Mouse (Mus musculus) CH12.LX (cell line): Measurements from ENCODE around the gene Nr0b2. TPM values are rescaled to one million over a fixed set of nuclear protein-coding genes. Genes with fewer than 3 reads are reported as not detected.

ENCODE experiments used
- DNase-seq: peaks from one replicate; pipeline ENCODE4 v3.0.0-alpha.2; 2013; ENCODE audit errors: extremely low read depth
- H3K27ac ChIP-seq: 2 replicates; pipeline ENCODE4 v1.5.1; 2012; ENCODE audit warnings: low read depth, mild to moderate bottlenecking, control low read depth, moderate library complexity; ENCODE audit not compliant: insufficient read depth
- H3K27me3 ChIP-seq: replicated peaks from 2 replicates; pipeline ENCODE3; 2012; ENCODE audit warnings: inconsistent platforms
- H3K36me3 ChIP-seq, 2 experiments: replicated peaks in 1 of 2; 2 replicates each; pipeline versions ENCODE3 to v1.6.1; 2012; ENCODE audit warnings: inconsistent platforms in 1 of 2, low read length in 1 of 2, mild to moderate bottlenecking in 1 of 2, mixed read lengths in 1 of 2, moderate library complexity in 1 of 2; ENCODE audit not compliant: control insufficient read depth in 1 of 2, insufficient read depth in 1 of 2
- H3K4me1 ChIP-seq, 2 experiments: 2 replicates each; pipeline ENCODE4 v1.6.1; 2012; ENCODE audit warnings: inconsistent platforms in 1 of 2, moderate library complexity in 1 of 2; ENCODE audit not compliant: insufficient read depth in 2 of 2, control insufficient read depth in 1 of 2
- H3K4me2 ChIP-seq: 2 replicates; pipeline ENCODE4 v1.6.1; 2012; ENCODE audit warnings: low read depth, mild to moderate bottlenecking, control low read depth; ENCODE audit not compliant: poor library complexity, insufficient read depth, severe bottlenecking
- H3K4me3 ChIP-seq, 3 experiments: fragments of 150-350 bp in 1 of 3; sonication (generic) in 1 of 3; replicated peaks in 1 of 3; 2 replicates each; pipeline versions ENCODE3 to v1.5.1; 2011 to 2012; ENCODE audit warnings: low read depth in 2 of 3, low read length in 2 of 3, mild to moderate bottlenecking in 2 of 3, moderate library complexity in 2 of 3, control low read depth in 1 of 3, improper control_type of control experiment in 1 of 3, inconsistent platforms in 1 of 3, mixed read lengths in 1 of 3; ENCODE audit not compliant: poor library complexity in 1 of 3
- H3K79me2 ChIP-seq: replicated peaks from 2 replicates; pipeline ENCODE4 v1.6.1; 2012; ENCODE audit warnings: mild to moderate bottlenecking, moderate library complexity; ENCODE audit not compliant: control insufficient read depth, poor library complexity, insufficient read depth, severe bottlenecking; ENCODE audit errors: extremely low read depth
- H3K9ac ChIP-seq: 2 replicates; pipeline ENCODE4 v1.6.1; 2012; ENCODE audit warnings: low read depth, mild to moderate bottlenecking, control low read depth, moderate library complexity; ENCODE audit not compliant: insufficient read depth
- H3K9me3 ChIP-seq: replicated peaks from 2 replicates; pipeline ENCODE3; 2012; ENCODE audit warnings: low read length, inconsistent platforms, mixed read lengths
- CHD1 ChIP-seq: IDR thresholded peaks from 2 replicates; pipeline ENCODE4 v1.6.1; 2012; ENCODE audit warnings: low read depth, low read length, improper control_type of control experiment, inconsistent platforms
- CHD2 ChIP-seq: IDR thresholded peaks from 2 replicates; pipeline ENCODE4 v1.6.1; 2011; ENCODE audit warnings: low read length, improper control_type of control experiment
- CTCF ChIP-seq, 2 experiments: IDR thresholded peaks in 1 of 2; conservative IDR thresholded peaks in 1 of 2; 2 replicates each; pipeline ENCODE4 v1.5.1; 2011 to 2012; ENCODE audit warnings: low read depth in 2 of 2, low read length in 2 of 2, improper control_type of control experiment in 1 of 2, inconsistent platforms in 1 of 2, mild to moderate bottlenecking in 1 of 2, moderate library complexity in 1 of 2
- E2F4 ChIP-seq: IDR thresholded peaks from 2 replicates; pipeline ENCODE4 v1.6.1; 2011; ENCODE audit warnings: low read depth, low read length, improper control_type of control experiment; ENCODE audit not compliant: insufficient replicate concordance
- ELF1 ChIP-seq: IDR thresholded peaks from 2 replicates; pipeline ENCODE4 v1.6.1; 2014; ENCODE audit warnings: low read depth, mild to moderate bottlenecking, inconsistent platforms, low read length, improper control_type of control experiment
- ETS1 ChIP-seq: conservative IDR thresholded peaks from 2 replicates; pipeline ENCODE4 v1.6.1; 2012; ENCODE audit warnings: low read depth, mild to moderate bottlenecking, inconsistent platforms, low read length, improper control_type of control experiment, moderate library complexity
- GABPA ChIP-seq: IDR thresholded peaks from 2 replicates; pipeline ENCODE4 v1.6.1; 2012; ENCODE audit warnings: low read depth, low read length, improper control_type of control experiment, inconsistent platforms; ENCODE audit not compliant: insufficient replicate concordance
- HCFC1 ChIP-seq: IDR thresholded peaks from 2 replicates; pipeline ENCODE4 v1.6.1; 2012; ENCODE audit warnings: low read depth, mild to moderate bottlenecking, inconsistent platforms, low read length, improper control_type of control experiment
- IRF4 ChIP-seq: IDR thresholded peaks from 2 replicates; pipeline ENCODE4 v1.6.1; 2014; ENCODE audit warnings: low read depth, mild to moderate bottlenecking, inconsistent platforms, low read length, improper control_type of control experiment
- JUND ChIP-seq: conservative IDR thresholded peaks from 2 replicates; pipeline ENCODE4 v1.6.1; 2011; ENCODE audit warnings: low read depth, low read length, improper control_type of control experiment
- KAT2A ChIP-seq: IDR thresholded peaks from 2 replicates; pipeline ENCODE4 v1.6.1; 2012; ENCODE audit warnings: low read length, improper control_type of control experiment, inconsistent platforms; ENCODE audit not compliant: insufficient replicate concordance
- MAX ChIP-seq: IDR thresholded peaks from 2 replicates; pipeline ENCODE4 v1.6.1; 2011; ENCODE audit warnings: low read length, improper control_type of control experiment
- MEF2A ChIP-seq: IDR thresholded peaks from 2 replicates; pipeline ENCODE4 v1.6.1; 2014; ENCODE audit warnings: low read depth, mild to moderate bottlenecking, inconsistent platforms, low read length, improper control_type of control experiment, borderline replicate concordance
- MXI1 ChIP-seq: IDR thresholded peaks from 2 replicates; pipeline ENCODE4 v1.6.1; 2011; ENCODE audit warnings: mild to moderate bottlenecking, low read depth, low read length, improper control_type of control experiment
- MYC ChIP-seq: IDR thresholded peaks from 2 replicates; pipeline ENCODE4 v1.6.1; 2011; ENCODE audit warnings: low read depth, mild to moderate bottlenecking, improper control_type of control experiment, low read length
- NRF1 ChIP-seq: IDR thresholded peaks from 2 replicates; pipeline ENCODE4 v1.6.1; 2014; ENCODE audit warnings: low read depth, mild to moderate bottlenecking, inconsistent platforms, low read length, improper control_type of control experiment, moderate library complexity
- POLR2AphosphoS2 ChIP-seq: IDR thresholded peaks from 2 replicates; pipeline ENCODE4 v1.6.1; 2011; ENCODE audit warnings: low read depth, low read length, improper control_type of control experiment
- RAD21 ChIP-seq: IDR thresholded peaks from 2 replicates; pipeline ENCODE4 v1.6.1; 2011; ENCODE audit warnings: low read depth, mild to moderate bottlenecking, low read length, improper control_type of control experiment, moderate library complexity
- RCOR1 ChIP-seq: conservative IDR thresholded peaks from 2 replicates; pipeline ENCODE4 v1.6.1; 2012; ENCODE audit warnings: low read depth, mild to moderate bottlenecking, inconsistent platforms, low read length, improper control_type of control experiment
- SIN3A ChIP-seq: IDR thresholded peaks from 2 replicates; pipeline ENCODE4 v1.6.1; 2012; ENCODE audit warnings: low read length, improper control_type of control experiment, inconsistent platforms
- SMC3 ChIP-seq: IDR thresholded peaks from 2 replicates; pipeline ENCODE4 v1.6.1; 2011; ENCODE audit warnings: low read depth, low read length, improper control_type of control experiment
- TBP ChIP-seq: conservative IDR thresholded peaks from 2 replicates; pipeline ENCODE4 v1.6.1; 2011; ENCODE audit warnings: low read depth, low read length, improper control_type of control experiment
- UBTF ChIP-seq: IDR thresholded peaks from 2 replicates; pipeline ENCODE4 v1.6.1; 2012; ENCODE audit warnings: low read depth, mild to moderate bottlenecking, inconsistent platforms, low read length, improper control_type of control experiment, moderate library complexity
- ZC3H11A ChIP-seq: IDR thresholded peaks from 2 replicates; pipeline ENCODE4 v1.6.1; 2012; ENCODE audit warnings: low read depth, mild to moderate bottlenecking, inconsistent platforms, low read length, improper control_type of control experiment
- ZKSCAN1 ChIP-seq: IDR thresholded peaks from 2 replicates; pipeline ENCODE4 v1.6.1; 2012; ENCODE audit warnings: low read depth, inconsistent platforms, low read length, improper control_type of control experiment, borderline replicate concordance
- dilution Hi-C: fragments of 300-500 bp; cut with MboI; formaldehyde crosslinking; loops from 2 replicates; pipeline ENCODE4 v1.14.3; 2020; ENCODE audit warnings: low sequenced_read_pairs; ENCODE audit not compliant: extremely low pct_unique_long_range_greater_than_20kb, extremely low pct_ligation_motif_present
- in situ Hi-C: fragments of 300-500 bp; cut with MboI; formaldehyde crosslinking; loops from 3 replicates; pipeline ENCODE4 v1.14.3; 2019; ENCODE audit warnings: low sequenced_read_pairs, low pct_ligation_motif_present, low pct_unique_long_range_greater_than_20kb, mixed read lengths
- polyA plus RNA-seq: library from polyadenylated mRNA; unstranded; fragments of >175 nt; gene quantifications from 2 replicates; pipeline ENCODE4 v1.2.1, GENCODE M21; 2012; ENCODE audit warnings: low read depth; ENCODE audit not compliant: insufficient read length
- total RNA-seq, 2 experiments: library from RNA; depleted of rRNA; stranded (reverse); fragments of 300-350 nt in 1 of 2; fragments of >200 nt in 1 of 2; gene quantifications; 2 replicates each; pipeline ENCODE4 v1.2.3; 2012 to 2014

Nr0b2 gene
- total and polyA plus RNA-seq, 3 experiments, result not detected

DNA sequence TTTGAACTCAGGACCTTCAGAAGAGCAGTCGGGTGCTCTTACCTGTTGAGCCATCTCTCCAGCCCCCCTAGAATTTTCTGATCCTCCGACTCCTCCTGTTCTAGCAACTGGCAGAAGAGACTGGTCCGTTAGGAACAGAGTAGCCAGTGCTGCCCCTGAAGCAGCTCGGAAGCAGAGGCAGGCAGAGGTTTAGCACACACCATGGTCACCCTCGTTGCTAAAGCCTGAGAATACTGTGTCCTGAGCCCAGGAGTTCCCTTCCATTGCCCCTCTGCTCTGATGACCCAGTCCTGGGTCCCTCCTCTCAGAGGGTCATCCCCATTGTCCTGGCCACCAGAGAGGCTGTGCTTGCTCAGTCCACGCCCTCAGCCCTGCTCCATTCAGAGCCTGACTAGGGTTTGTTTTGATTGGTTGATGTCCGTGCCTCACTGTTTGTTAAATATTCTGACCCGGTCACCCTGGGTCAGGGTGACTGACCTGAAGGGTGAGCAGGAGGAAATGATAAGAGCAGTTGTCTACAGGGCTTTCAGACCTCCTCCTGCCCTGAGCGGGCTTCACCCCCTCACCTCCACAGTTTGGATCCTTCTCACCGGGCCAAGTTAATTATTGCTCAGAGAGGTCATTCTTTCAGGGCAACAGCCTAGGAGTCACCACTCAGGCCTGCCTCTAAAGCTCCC lies 4.0 kb downstream of the Nr0b2 start:
- peaks cover 9 to 10% of the 10 kb centered on the region in 2 experiments for H3K4me1 ChIP-seq
- no peaks in the 10 kb centered on the region for H3K9me3 ChIP-seq
- H3K36me3 ChIP-seq, result no peaks in the 10 kb centered on the region
- H3K9ac ChIP-seq, result no peak overlapping the region
- H3K79me2 ChIP-seq, result no peaks in the 10 kb centered on the region
- no peak for DNase-seq
- TF ChIP-seq KAT2A (no peak), ZC3H11A (no peak), POLR2AphosphoS2 (no peak), UBTF (no peak), SMC3 (no peak), ZKSCAN1 (no peak), CTCF (conservative IDR thresholded peaks at IDR 0.05 in 1 of 2, IDR thresholded peaks at IDR 0.05 in 1 of 2; ENCODE audit: low read depth in 2 of 2, low read length in 2 of 2) (no peak), SIN3A (no peak), NRF1 (no peak), MYC (no peak), JUND (no peak), RCOR1 (no peak), ETS1 (no peak), GABPA (no peak), CHD2 (no peak), RAD21 (no peak), MAX (no peak)
- dilution Hi-C loops (no loop called here), in situ Hi-C loops (no loop called here)
- H3K4me3 ChIP-seq, result no peak overlapping the region
- H3K4me2 ChIP-seq, result no peak overlapping the region
- no peak overlapping the region for H3K27ac ChIP-seq
- peaks cover 21% of the 10 kb centered on the region for H3K27me3 ChIP-seq

GRCm38 (mm10) chr4:133559846-133560245 lies 6.7 kb downstream of the Nr0b2 start:
- TF ChIP-seq ZKSCAN1 (no peak), MXI1 (no peak), E2F4 (no peak), MEF2A (no peak), TBP (no peak), CHD1 (no peak), IRF4 (no peak), RCOR1 (no peak), ELF1 (no peak), HCFC1 (no peak), POLR2AphosphoS2 (no peak), JUND (no peak), MYC (no peak), UBTF (no peak)
- TF ChIP-seq, all 38 proteins: peak for 0
- H3K36me3 ChIP-seq, result no peaks in the 10 kb centered on the region
- dilution Hi-C loops, result no loop called here
- H3K4me3 ChIP-seq, result no peak overlapping the region
- H3K4me1 ChIP-seq, result peaks cover 0 to 10% of the 10 kb centered on the region in 2 experiments; a peak in 2 of 4 replicates
- no peak overlapping the region for H3K27ac ChIP-seq
- in situ Hi-C loops, result no loop called here
- H3K4me2 ChIP-seq, result no peak overlapping the region
- DNase-seq, result no peak
- peaks cover 21% of the 10 kb centered on the region for H3K27me3 ChIP-seq
- H3K79me2 ChIP-seq, result no peaks in the 10 kb centered on the region
- H3K9ac ChIP-seq, result no peak overlapping the region
- H3K9me3 ChIP-seq, result peaks cover 5% of the 10 kb centered on the region
